Mouse (Mus musculus): ENCODE data around the gene Hadh. TPM values are rescaled to one million over a fixed set of nuclear protein-coding genes. Genes with fewer than 3 reads are reported as not detected.

Gene Hadh
- polyA plus RNA-seq, 1 experiment from 2014 or later, result 112 TPM

DNA sequence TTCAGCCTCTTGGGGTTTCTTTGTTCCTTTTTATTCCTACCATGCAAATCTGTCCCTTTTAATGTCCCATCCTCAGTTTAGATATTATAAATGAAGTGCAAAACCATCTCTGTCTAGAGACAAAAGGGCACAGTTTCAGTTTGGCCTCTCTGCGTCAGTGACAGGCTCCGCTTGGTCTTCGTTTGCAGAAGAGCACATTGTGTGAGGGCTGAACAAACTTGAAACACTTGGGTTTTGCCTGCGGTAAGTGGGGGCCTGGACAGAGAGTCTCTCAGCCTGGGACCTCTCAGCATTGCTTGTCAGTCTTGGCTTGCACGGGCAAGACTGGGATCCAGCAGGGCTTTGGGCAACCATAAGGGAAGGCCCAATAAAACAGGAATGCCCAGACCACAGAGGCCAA lies 85.7 kb downstream of the Hadh start:
- peaks cover 7% of the 10 kb centered on the region; the same call in 1 of the 2 replicates for H3K4me1 ChIP-seq (ENCODE audit: control insufficient read depth, insufficient read depth, low read length)
- DNase-seq (ENCODE audit: low spot score), result no peak

More for the DNA sequence above, 85.7 kb downstream of the Hadh start:
- no peaks in the 10 kb centered on the region for H3K36me3 ChIP-seq (ENCODE audit: control insufficient read depth, insufficient read depth, low read length)
- H3K4me3 ChIP-seq (ENCODE audit: low read depth, low read length), result no peak overlapping the region
- no peak overlapping the region for H3K27ac ChIP-seq (replicated peaks; ENCODE audit: low read depth, low read length)
- no peak overlapping the region for H3K4me2 ChIP-seq (ENCODE audit: low read depth, low read length)
- H3K9ac ChIP-seq (ENCODE audit: low read depth, low read length), result no peak overlapping the region
- H3K9me3 ChIP-seq (ENCODE audit: control insufficient read depth, low read length), result no peaks in the 10 kb centered on the region
- 55% methylated on average over 5 of the region's 5 CpGs for WGBS
- no peak for ATAC-seq (ENCODE audit: low read depth)
- H3K27me3 ChIP-seq (replicated peaks; ENCODE audit: control insufficient read depth, insufficient read depth, low read length), result no peaks in the 10 kb centered on the region

Other genes starting within 250 kb of the Hadh start
- gene Lef1, start 161.6 kb downstream of the Hadh start, polyA plus RNA-seq (2014; fragmentation: Nextera tagmentation; extraction: Ambion mirVana), result 25.9 and 32.2 TPM in 2 replicates
- gene Cyp2u1, start 31.1 kb upstream of the Hadh start, polyA plus RNA-seq (2014; fragmentation: Nextera tagmentation; extraction: Ambion mirVana), result 2.0 and 2.4 TPM in 2 replicates
- 20.8 and 34.6 TPM in 2 replicates for gene Sgms2, start 219.3 kb upstream of the Hadh start, polyA plus RNA-seq (2014; fragmentation: Nextera tagmentation; extraction: Ambion mirVana)